Mouse (Mus musculus) midbrain, embryonic 14.5 days (tissue): ENCODE measurements at regions not wholly inside any gene's neighbourhood (a gene's known extent, or its start where the extent isn't known, plus 50 kb on each side); places are given as distances from the start of the nearest gene placed in this dataset.

Experiments used
- ATAC-seq: fragments of 200-750 bp; cut with Nextera tagmentation; 2 replicates; pipeline ENCODE4 v1.8.0; 2017; ENCODE audit warnings: moderate number of reproducible peaks, moderate library complexity; ENCODE audit not compliant: low FRiP score, low TSS enrichment
- DNase-seq: peaks from one replicate; pipeline ENCODE4 v3.0.0-alpha.2; 2015
- H3K27ac ChIP-seq: fragments of 300-500 bp; sonication (generic); replicated peaks from 2 replicates; pipeline ENCODE4 v1.5.1; 2014; ENCODE audit warnings: mild to moderate bottlenecking, low read depth, low read length, moderate library complexity
- H3K27me3 ChIP-seq: fragments of 300-500 bp; sonication (generic); 2 replicates; pipeline ENCODE4 v1.6.1; 2014; ENCODE audit warnings: low read length, control low read depth, mixed read lengths; ENCODE audit not compliant: control insufficient read depth, insufficient read depth
- H3K36me3 ChIP-seq: fragments of 300-500 bp; sonication (generic); 2 replicates; pipeline ENCODE4 v1.6.1; 2014; ENCODE audit warnings: low read length, control low read depth; ENCODE audit not compliant: control insufficient read depth, insufficient read depth
- H3K4me1 ChIP-seq: fragments of 300-500 bp; sonication (generic); 2 replicates; pipeline ENCODE4 v1.6.1; 2014; ENCODE audit warnings: mild to moderate bottlenecking, antibody characterized with exemption, low read length, control low read depth; ENCODE audit not compliant: control insufficient read depth, insufficient read depth
- H3K4me2 ChIP-seq: fragments of 300-500 bp; sonication (generic); 2 replicates; pipeline ENCODE4 v1.6.1; 2014; ENCODE audit warnings: mild to moderate bottlenecking, low read length, moderate library complexity
- H3K4me3 ChIP-seq: fragments of 300-500 bp; sonication (generic); replicated peaks from 2 replicates; pipeline ENCODE4 v1.5.1; 2014; ENCODE audit warnings: low read depth, low read length
- H3K9ac ChIP-seq: fragments of 300-500 bp; sonication (generic); replicated peaks from 2 replicates; pipeline ENCODE4 v1.6.1; 2014; ENCODE audit warnings: mild to moderate bottlenecking, low read length, moderate library complexity
- H3K9me3 ChIP-seq: fragments of 300-500 bp; sonication (generic); 2 replicates; pipeline ENCODE4 v1.6.1; 2016; ENCODE audit warnings: low read length, control low read depth, mixed read lengths; ENCODE audit not compliant: control insufficient read depth
- WGBS: fragments of 180-500 bp; shearing (Covaris S2); extraction: QIAGEN DNeasy Blood & Tissue Kit; methylation state at CpG from one replicate; pipeline ENCODE4 v1.1.7; 2014; 5-methylcytosine and 5-hydroxymethylcytosine counted together

DNA sequence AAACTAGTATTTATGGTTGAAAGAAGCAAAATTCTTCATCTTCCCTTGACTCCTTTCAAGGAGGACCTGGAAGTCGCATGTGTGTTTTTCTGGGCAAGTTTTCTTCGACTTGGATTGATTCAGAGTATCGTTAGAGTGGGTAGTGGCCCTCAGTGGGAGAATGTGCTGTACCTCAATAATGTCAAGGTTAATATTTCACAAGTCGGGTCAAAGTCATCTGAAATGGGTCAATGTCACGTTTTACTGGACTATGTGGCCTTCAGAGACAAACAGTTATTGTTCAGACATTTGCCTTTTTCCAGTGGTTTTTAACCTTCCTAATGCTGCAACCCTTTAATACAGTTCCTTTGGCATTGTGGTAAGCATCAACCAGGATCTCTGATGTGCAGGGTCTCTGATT lies 102.8 kb upstream of the Abca1 start:
- DNase-seq (no peak), ATAC-seq (no peak)
- no peak overlapping the region for H3K4me3 ChIP-seq
- WGBS, result 91% methylated on average over 5 of the region's 5 CpGs
- no peak overlapping the region for H3K9ac ChIP-seq
- no peaks in the 10 kb centered on the region for H3K27me3 ChIP-seq
- no peaks in the 10 kb centered on the region for H3K36me3 ChIP-seq
- H3K27ac ChIP-seq, result no peak overlapping the region
- H3K4me1 ChIP-seq, result peaks cover 7% of the 10 kb centered on the region
- no peaks in the 10 kb centered on the region for H3K9me3 ChIP-seq
- no peak overlapping the region for H3K4me2 ChIP-seq

DNA sequence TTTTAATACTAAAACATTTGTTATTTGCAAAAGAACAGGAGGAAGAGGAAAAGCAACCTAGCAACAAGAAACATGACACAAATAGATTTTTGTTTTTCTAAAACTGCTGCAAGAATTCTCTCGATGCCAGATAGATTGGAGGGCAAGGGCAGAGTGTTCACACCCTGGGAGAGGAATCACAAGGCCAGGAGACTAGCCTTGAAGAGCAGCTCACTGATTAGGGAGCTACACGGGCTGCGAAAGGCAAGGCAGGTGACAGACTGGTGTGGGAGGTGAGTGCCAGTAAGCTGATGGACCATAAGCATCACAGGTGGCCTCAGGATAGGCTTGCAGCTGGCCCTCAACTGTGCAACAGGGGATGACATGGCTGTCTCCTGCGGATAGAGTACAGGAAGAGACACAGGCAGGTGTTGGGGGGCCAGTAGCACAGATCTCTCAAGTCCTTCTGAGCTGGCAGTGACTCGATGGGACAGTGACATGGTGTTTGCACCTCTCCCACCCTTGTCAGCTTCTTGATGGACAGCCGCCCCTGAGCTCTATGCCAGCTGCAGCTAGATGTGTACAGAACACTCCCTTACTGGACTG lies 102.0 kb upstream of the Abca1 start:
- no peak for ATAC-seq
- Histone ChIP-seq H3K4me1 (peaks cover 7% of the 10 kb centered on the region), H3K9me3 (no peaks in the 10 kb centered on the region), H3K36me3 (no peaks in the 10 kb centered on the region), H3K4me3 (no peak overlapping the region), H3K27ac (no peak overlapping the region), H3K9ac (no peak overlapping the region), H3K27me3 (no peaks in the 10 kb centered on the region), H3K4me2 (no peak overlapping the region)
- WGBS, result 84% methylated on average over 6 of the region's 6 CpGs
- DNase-seq, result no peak

DNA sequence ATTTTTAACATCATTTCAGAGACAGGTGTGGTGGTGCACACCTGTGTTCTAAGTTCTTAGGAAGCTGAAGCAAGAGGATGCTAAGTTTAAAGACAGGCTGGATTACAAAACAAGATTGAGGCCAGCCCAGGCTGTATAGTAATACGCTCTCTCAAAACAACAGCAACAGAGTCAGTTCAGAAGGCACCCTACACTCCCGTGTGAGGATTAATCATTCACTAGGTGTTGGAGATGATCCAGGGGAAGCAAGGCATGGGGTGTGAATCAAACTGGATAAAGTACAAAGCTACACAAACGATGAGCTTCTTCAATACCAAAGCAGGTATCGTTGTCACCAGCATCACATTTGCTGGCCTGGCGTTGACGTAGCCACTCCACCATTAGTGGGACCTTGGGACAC lies 99.3 kb upstream of the Abca1 start:
- no peak for ATAC-seq
- WGBS, result 93% methylated on average over 6 of the region's 6 CpGs

DNA sequence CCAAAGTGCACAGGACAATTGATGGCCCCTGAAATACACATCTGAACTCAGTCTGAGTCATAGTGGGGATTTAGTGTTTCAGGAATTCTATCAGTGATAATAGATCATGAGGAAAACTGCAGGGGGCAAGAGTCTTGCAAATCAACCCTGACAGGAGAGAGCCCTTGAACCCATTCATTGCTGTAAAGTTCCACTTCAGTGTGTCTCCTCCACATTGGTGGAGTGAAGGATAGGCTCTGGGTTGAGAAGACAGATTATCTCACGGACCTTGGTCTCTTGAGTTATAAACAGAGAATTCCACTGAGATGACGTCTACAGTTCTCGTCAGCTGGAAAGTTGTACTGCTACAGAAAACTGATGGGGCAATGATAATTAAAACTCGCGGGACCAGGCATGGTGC lies 97.3 kb upstream of the Abca1 start:
- H3K27ac ChIP-seq, result no peak overlapping the region
- no peak for ATAC-seq
- peaks cover 12% of the 10 kb centered on the region; the same call in 1 of the 2 replicates for H3K4me1 ChIP-seq
- 88% methylated on average over 5 of the region's 5 CpGs for WGBS
- H3K4me3 ChIP-seq, result no peak overlapping the region
- H3K4me2 ChIP-seq, result no peak overlapping the region
- H3K36me3 ChIP-seq, result no peaks in the 10 kb centered on the region
- no peak overlapping the region for H3K9ac ChIP-seq
- H3K27me3 ChIP-seq, result no peaks in the 10 kb centered on the region
- no peaks in the 10 kb centered on the region for H3K9me3 ChIP-seq
- DNase-seq, result no peak

More for the DNA sequence above, 99.3 kb upstream of the Abca1 start:
- H3K9ac ChIP-seq, result no peak overlapping the region
- DNase-seq, result no peak
- no peak overlapping the region for H3K4me2 ChIP-seq
- no peak overlapping the region for H3K27ac ChIP-seq
- no peak overlapping the region for H3K4me3 ChIP-seq
- no peaks in the 10 kb centered on the region for H3K9me3 ChIP-seq
- H3K36me3 ChIP-seq, result no peaks in the 10 kb centered on the region
- peaks cover 11% of the 10 kb centered on the region for H3K4me1 ChIP-seq
- no peaks in the 10 kb centered on the region for H3K27me3 ChIP-seq

DNA sequence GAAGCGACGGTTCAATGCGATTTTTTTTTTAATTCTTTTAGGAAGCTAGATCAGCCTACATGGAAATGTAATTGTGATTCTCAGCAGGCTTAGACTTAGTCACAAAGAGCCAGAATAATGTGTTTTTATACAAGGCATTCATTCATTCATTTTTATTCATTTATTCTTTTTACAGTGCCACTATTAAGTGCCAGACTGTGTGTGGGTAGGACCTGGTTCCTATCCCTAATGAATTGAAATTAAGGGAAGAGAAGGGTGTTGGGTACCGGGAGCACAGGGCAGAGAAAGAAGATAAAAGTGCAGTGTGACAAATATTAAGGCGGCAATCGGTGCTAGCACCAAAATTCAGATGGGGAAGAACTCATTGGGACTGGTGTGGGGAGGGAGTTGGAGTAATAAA lies 94.8 kb upstream of the Abca1 start:
- H3K9me3 ChIP-seq, result no peaks in the 10 kb centered on the region
- no peak overlapping the region for H3K9ac ChIP-seq
- no peak overlapping the region for H3K4me3 ChIP-seq
- 0 out of 2 replicates have a peak overlapping the region, but pooled peaks have one; percentile 23 for H3K27ac ChIP-seq
- DNase-seq (no peak), ATAC-seq (no peak)
- WGBS, result 44% methylated on average over 6 of the region's 6 CpGs
- H3K27me3 ChIP-seq, result no peaks in the 10 kb centered on the region
- peaks cover 12% of the 10 kb centered on the region; the same call in 1 of the 2 replicates for H3K4me1 ChIP-seq
- H3K36me3 ChIP-seq, result no peaks in the 10 kb centered on the region
- H3K4me2 ChIP-seq, result no peak overlapping the region

DNA sequence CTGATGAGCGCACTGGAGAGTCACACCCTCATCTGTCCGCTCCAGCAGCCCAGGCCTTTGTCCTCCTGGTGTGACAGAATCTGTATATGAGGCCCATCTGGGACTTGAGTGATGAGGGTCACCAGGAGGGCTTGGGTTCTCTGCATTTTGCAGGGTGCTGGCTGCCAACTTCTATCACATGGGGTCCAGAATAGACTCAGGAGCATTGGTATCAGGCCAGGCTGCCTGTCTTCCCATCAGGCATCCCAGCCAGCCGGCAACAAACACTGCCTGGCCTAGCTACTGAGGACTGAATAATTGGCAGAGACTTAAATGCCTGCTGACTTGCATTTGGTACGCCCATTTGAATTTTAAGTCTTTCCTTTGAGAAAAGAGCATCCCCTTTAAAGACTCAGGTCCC lies 94.0 kb upstream of the Abca1 start:
- ATAC-seq (peak; percentile 68), DNase-seq (peak; percentile 58)
- H3K9ac ChIP-seq, result no peak overlapping the region
- H3K4me1 ChIP-seq, result peaks cover 12% of the 10 kb centered on the region; the same call in 1 of the 2 replicates
- H3K27ac ChIP-seq, result peak overlapping the region; percentile 23; the same call in 1 of the 2 replicates
- H3K36me3 ChIP-seq, result no peaks in the 10 kb centered on the region
- no peaks in the 10 kb centered on the region for H3K9me3 ChIP-seq
- H3K4me3 ChIP-seq, result no peak overlapping the region
- WGBS, result 46% methylated on average over 4 of the region's 4 CpGs
- H3K4me2 ChIP-seq, result no peak overlapping the region
- H3K27me3 ChIP-seq, result no peaks in the 10 kb centered on the region

DNA sequence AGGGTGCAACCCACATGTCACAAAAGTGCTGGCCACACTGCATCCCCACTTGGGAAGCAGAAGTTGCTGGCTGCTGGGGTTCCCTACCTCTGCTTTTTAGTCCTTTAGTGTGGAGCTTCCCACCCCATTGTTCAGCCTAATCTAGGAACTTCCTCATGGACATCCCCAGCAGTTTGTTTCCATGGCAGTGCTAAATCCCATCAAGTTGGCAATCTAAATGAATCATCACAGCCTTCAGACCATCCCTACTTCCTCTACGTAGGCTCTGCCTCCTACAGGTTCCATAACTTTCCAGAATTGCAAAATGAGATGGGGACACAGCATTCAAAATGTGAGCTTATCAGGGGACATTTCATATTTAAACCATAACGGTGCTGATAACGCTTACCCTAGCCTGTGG lies 90.6 kb upstream of the Abca1 start:
- Histone ChIP-seq H3K4me2 (no peak overlapping the region), H3K27me3 (no peaks in the 10 kb centered on the region), H3K27ac (no peak overlapping the region), H3K4me3 (no peak overlapping the region), H3K36me3 (no peaks in the 10 kb centered on the region), H3K9me3 (no peaks in the 10 kb centered on the region), H3K9ac (no peak overlapping the region), H3K4me1 (peaks cover 12% of the 10 kb centered on the region; the same call in 1 of the 2 replicates)
- 87% methylated on average over 3 of the region's 3 CpGs for WGBS
- no peak for DNase-seq
- no peak for ATAC-seq

DNA sequence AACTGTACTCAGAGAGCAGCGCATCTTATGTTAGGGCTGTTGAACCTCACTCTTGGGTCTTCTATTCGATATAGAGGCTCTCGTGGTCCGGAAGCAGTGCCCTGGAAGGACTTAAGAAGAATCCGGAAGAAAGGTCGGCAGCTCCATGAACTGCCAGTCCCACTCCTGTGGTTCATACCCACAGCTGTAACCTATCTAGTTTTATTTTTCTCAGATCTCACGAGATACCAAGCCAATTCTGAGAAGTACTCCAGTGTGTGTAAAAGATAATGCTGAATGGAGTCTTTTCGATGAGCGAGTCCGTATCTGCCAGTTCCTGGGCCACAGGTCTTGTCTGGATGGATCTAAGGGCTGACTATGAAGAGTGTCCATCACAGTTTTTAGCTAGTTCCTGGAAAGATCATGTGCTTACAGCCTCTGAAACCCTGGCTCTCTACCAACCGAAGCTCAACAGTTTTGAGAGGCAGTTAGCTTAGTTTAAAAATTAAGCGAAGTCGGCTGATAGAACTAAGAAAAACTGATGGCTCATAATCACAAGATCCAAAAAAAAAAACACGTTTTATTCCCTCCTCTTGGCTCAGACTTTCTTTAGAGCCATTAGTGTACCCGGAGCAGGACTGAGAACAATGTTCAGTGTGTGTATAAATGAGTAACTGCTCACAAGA lies 86.5 kb upstream of the Abca1 start:
- Histone ChIP-seq H3K4me2 (no peak overlapping the region), H3K36me3 (no peaks in the 10 kb centered on the region), H3K4me1 (no peaks in the 10 kb centered on the region), H3K9me3 (no peaks in the 10 kb centered on the region), H3K27ac (no peak overlapping the region), H3K4me3 (no peak overlapping the region), H3K27me3 (no peaks in the 10 kb centered on the region), H3K9ac (no peak overlapping the region)
- 92% methylated on average over 15 of the region's 15 CpGs for WGBS
- DNase-seq (no peak), ATAC-seq (no peak)

DNA sequence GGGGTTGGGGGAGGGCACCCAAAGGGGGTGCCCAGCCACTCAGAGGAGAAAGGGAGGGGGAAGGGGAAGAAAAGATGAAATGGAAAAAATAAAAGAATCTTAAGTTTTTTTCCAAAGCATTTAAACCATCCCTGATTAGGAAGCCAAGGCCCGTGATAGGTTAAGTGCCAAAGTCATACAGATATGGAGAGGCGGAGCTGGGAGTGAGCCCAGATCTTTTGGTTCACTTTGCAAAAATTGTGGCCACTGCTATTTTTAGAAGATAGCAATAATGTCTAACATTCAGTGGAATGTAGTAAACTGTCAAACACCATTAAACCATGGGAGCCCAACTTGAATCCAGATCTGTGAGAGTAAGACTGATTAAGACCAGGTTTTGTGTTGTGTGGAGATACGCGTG lies 85.9 kb upstream of the Abca1 start:
- Histone ChIP-seq H3K4me3 (no peak overlapping the region), H3K9me3 (no peaks in the 10 kb centered on the region), H3K36me3 (no peaks in the 10 kb centered on the region), H3K9ac (no peak overlapping the region), H3K4me2 (no peak overlapping the region), H3K27me3 (no peaks in the 10 kb centered on the region), H3K27ac (no peak overlapping the region), H3K4me1 (no peaks in the 10 kb centered on the region)
- DNase-seq (no peak), ATAC-seq (no peak)
- 96% methylated on average over 4 of the region's 4 CpGs for WGBS
